Mouse (Mus musculus): ENCODE measurements around the gene Fkbp15.

DNA sequence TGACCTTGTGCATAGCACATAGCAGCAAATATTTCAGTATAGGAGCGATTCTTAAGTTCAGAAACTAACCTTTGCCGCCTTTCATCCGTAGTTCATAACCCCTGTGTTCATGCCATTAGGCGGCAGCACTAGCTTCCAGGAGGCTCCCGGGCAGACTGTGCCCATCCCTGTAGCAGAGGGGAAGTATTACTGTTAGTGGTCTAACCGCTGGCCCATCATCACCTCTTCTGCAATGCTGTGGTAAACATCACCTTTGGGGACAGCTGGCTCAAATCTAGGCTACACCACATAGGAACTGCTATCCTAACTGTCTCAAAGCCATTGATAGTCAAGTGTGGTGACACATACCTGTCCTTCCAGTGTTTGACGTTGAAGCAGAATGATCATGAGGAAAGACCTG lies 31.5 kb upstream of the Fkbp15 start:
- TF ChIP-seq CTCF (conservative IDR thresholded peaks at IDR 0.05; ENCODE audit: insufficient read depth, insufficient read length, low read depth, low read length) (no peak), POLR2A (IDR thresholded peaks at IDR 0.05; ENCODE audit: low read depth, low read length) (no peak)

Data from kidney, adult 2 months (tissue).